In genomic region chr13:44121241-44121671, GRCm38 (mm10) we compare ENCODE assay signal across 13 mouse cellular contexts.
DNase-seq lines count a peak whose midpoint lies in the region; ATAC-seq and TF ChIP-seq lines count a peak whose summit lies in the region.
"Had no signal": no experiment of that assay in that cellular context is flagged by ENCODE, and none has a peak within 500 bp of the region (broad histone marks: within the 10 kb centered on the region; RNA-seq: fewer than 3 reads in every experiment).

No protein-coding gene starts in this region.

- H3K9ac ChIP-seq in kidney, postnatal 0 days (ENCODE audit: low read depth, low read length): no peak overlapping the region
- no peak overlapping the region for H3K9ac ChIP-seq in hindbrain, postnatal 0 days (replicated peaks; ENCODE audit: low read length)
- H3K9ac ChIP-seq in neural tube, embryonic 14.5 days (replicated peaks; ENCODE audit: low read depth, low read length): no peak overlapping the region
- H3K9ac ChIP-seq: liver, embryonic 13.5 days; stomach, embryonic 15.5 days had no signal

- no peaks in the 10 kb centered on the region for H3K36me3 ChIP-seq in kidney, postnatal 0 days (ENCODE audit: insufficient read depth, low read length)
- H3K36me3 ChIP-seq in forebrain, embryonic 10.5 days (replicated peaks): no peaks in the 10 kb centered on the region
- H3K36me3 ChIP-seq in hindbrain, postnatal 0 days (ENCODE audit: insufficient read depth, low read length): no peaks in the 10 kb centered on the region
- H3K36me3 ChIP-seq in neural tube, embryonic 14.5 days (ENCODE audit: control insufficient read depth, insufficient read depth, low read length): no peaks in the 10 kb centered on the region
- H3K36me3 ChIP-seq: liver, embryonic 13.5 days; stomach, embryonic 15.5 days had no signal

- H3K4me1 ChIP-seq in kidney, postnatal 0 days (replicated peaks; ENCODE audit: insufficient read depth, low read length): peaks cover 9% of the 10 kb centered on the region
- peaks cover 58% of the 10 kb centered on the region for H3K4me1 ChIP-seq in forebrain, embryonic 10.5 days
- H3K4me1 ChIP-seq in hindbrain, postnatal 0 days (ENCODE audit: insufficient read depth, low read length): no peaks in the 10 kb centered on the region
- peaks cover 2% of the 10 kb centered on the region; the same call in 1 of the 2 replicates for H3K4me1 ChIP-seq in neural tube, embryonic 14.5 days (ENCODE audit: control insufficient read depth, insufficient read depth, low read length)
- H3K4me1 ChIP-seq: liver, embryonic 13.5 days; stomach, embryonic 15.5 days had no signal

- H3K4me3 ChIP-seq in kidney, postnatal 0 days (replicated peaks; ENCODE audit: low read depth, low read length): no peak overlapping the region
- H3K4me3 ChIP-seq in forebrain, embryonic 10.5 days: no peak overlapping the region
- no peak overlapping the region for H3K4me3 ChIP-seq in hindbrain, postnatal 0 days (ENCODE audit: low read length)
- H3K4me3 ChIP-seq in neural tube, embryonic 14.5 days (ENCODE audit: low read depth, low read length): no peak overlapping the region
- H3K4me3 ChIP-seq: liver, embryonic 13.5 days; stomach, embryonic 15.5 days had no signal

- WGBS in kidney, postnatal 0 days: 18% methylated on average over 6 of the region's 8 CpGs
- 7% methylated on average over 6 of the region's 8 CpGs for WGBS in forebrain, embryonic 10.5 days
- WGBS in hindbrain, postnatal 0 days: 19% methylated on average over 7 of the region's 8 CpGs
- 7% methylated on average over 6 of the region's 8 CpGs for WGBS in neural tube, embryonic 14.5 days

- no peak overlapping the region for H3K27ac ChIP-seq in kidney, postnatal 0 days
- H3K27ac ChIP-seq in forebrain, embryonic 10.5 days: peak overlapping the region; percentile 84
- 0 out of 2 replicates have a peak overlapping the region, but pooled peaks have one; percentile 29 for H3K27ac ChIP-seq in hindbrain, postnatal 0 days
- peak overlapping the region; percentile 30; the same call in 1 of the 2 replicates for H3K27ac ChIP-seq in neural tube, embryonic 14.5 days (ENCODE audit: low read depth, low read length)
- H3K27ac ChIP-seq: liver, embryonic 13.5 days; stomach, embryonic 15.5 days had no signal

- TF ChIP-seq CTCF in kidney, postnatal 0 days (IDR thresholded peaks at IDR 0.05; ENCODE audit: low read depth): no peak
- no peak for TF ChIP-seq CTCF in hindbrain, postnatal 0 days (IDR thresholded peaks at IDR 0.05; ENCODE audit: low read depth)

- no peak for ATAC-seq in kidney, postnatal 0 days (replicated peaks; ENCODE audit: low FRiP score, low read depth)
- ATAC-seq in hindbrain, postnatal 0 days: peak; percentile 51; the same call in 1 of the 2 replicates
- 0 out of 2 replicates have a peak, but pooled peaks have one; percentile 34 for ATAC-seq in neural tube, embryonic 14.5 days (ENCODE audit: low read depth)
- ATAC-seq: intestine, embryonic 16.5 days had no signal

- H3K4me2 ChIP-seq in kidney, postnatal 0 days (ENCODE audit: low read length): no peak overlapping the region
- no peak overlapping the region for H3K4me2 ChIP-seq in hindbrain, postnatal 0 days (ENCODE audit: low read depth, low read length)
- H3K4me2 ChIP-seq in neural tube, embryonic 14.5 days (ENCODE audit: low read depth, low read length): no peak overlapping the region
- H3K4me2 ChIP-seq: liver, embryonic 13.5 days; stomach, embryonic 15.5 days had no signal

- DNase-seq in kidney, postnatal 0 days (ENCODE audit: low spot score): peak; percentile 62
- DNase-seq in kidney, adult 18-20 months: no peak
- DNase-seq in forebrain, embryonic 10.5 days (ENCODE audit: extremely low spot score, low spot score): peak; percentile 61
- peak; percentile 53 for DNase-seq in hindbrain, postnatal 0 days (ENCODE audit: low spot score)
- DNase-seq in layer of hippocampus, adult 18-20 months (ENCODE audit: low spot score in 2 of 2): no peak
- no peak for DNase-seq in cerebellum, adult 8-10 months
- no peak for DNase-seq in lung, postnatal 10 days
- DNase-seq: heart, adult 18-20 months; liver, embryonic 13.5 days; right cerebral cortex, adult 18-20 months had no signal

- no peaks in the 10 kb centered on the region for H3K9me3 ChIP-seq in kidney, postnatal 0 days (replicated peaks; ENCODE audit: low read length)
- no peaks in the 10 kb centered on the region for H3K9me3 ChIP-seq in forebrain, embryonic 10.5 days
- H3K9me3 ChIP-seq in hindbrain, postnatal 0 days (ENCODE audit: low read length): no peaks in the 10 kb centered on the region
- no peaks in the 10 kb centered on the region for H3K9me3 ChIP-seq in neural tube, embryonic 14.5 days (ENCODE audit: control insufficient read depth, low read length)
- H3K9me3 ChIP-seq: liver, embryonic 13.5 days; stomach, embryonic 15.5 days had no signal

- H3K27me3 ChIP-seq in kidney, postnatal 0 days (ENCODE audit: insufficient read depth, low read length): no peaks in the 10 kb centered on the region
- no peaks in the 10 kb centered on the region for H3K27me3 ChIP-seq in forebrain, embryonic 10.5 days (ENCODE audit: poor library complexity, severe bottlenecking)
- H3K27me3 ChIP-seq in hindbrain, postnatal 0 days (ENCODE audit: insufficient read depth, low read length): no peaks in the 10 kb centered on the region
- no peaks in the 10 kb centered on the region for H3K27me3 ChIP-seq in neural tube, embryonic 14.5 days (ENCODE audit: control insufficient read depth, insufficient read depth, low read length)
- H3K27me3 ChIP-seq: liver, embryonic 13.5 days; stomach, embryonic 15.5 days had no signal

Comparison
In these comparisons a context has a peak if more than half of its experiments do, and no peak if none do; other contexts are left out.
1. DNase-seq: peak in kidney, postnatal 0 days (single experiment), forebrain, embryonic 10.5 days (single experiment) and hindbrain, postnatal 0 days (single experiment); none in kidney, adult 18-20 months (single experiment), layer of hippocampus, adult 18-20 months (0 of 2), cerebellum, adult 8-10 months (single experiment) and lung, postnatal 10 days (single experiment).